Mouse (Mus musculus): ENCODE measurements around the gene Raf1. TPM values are rescaled to one million over a fixed set of nuclear protein-coding genes. Genes with fewer than 3 reads are reported as not detected.

Raf1 gene
- total RNA-seq, 2 experiments from 2014 or later = 113 to 117 TPM

DNA sequence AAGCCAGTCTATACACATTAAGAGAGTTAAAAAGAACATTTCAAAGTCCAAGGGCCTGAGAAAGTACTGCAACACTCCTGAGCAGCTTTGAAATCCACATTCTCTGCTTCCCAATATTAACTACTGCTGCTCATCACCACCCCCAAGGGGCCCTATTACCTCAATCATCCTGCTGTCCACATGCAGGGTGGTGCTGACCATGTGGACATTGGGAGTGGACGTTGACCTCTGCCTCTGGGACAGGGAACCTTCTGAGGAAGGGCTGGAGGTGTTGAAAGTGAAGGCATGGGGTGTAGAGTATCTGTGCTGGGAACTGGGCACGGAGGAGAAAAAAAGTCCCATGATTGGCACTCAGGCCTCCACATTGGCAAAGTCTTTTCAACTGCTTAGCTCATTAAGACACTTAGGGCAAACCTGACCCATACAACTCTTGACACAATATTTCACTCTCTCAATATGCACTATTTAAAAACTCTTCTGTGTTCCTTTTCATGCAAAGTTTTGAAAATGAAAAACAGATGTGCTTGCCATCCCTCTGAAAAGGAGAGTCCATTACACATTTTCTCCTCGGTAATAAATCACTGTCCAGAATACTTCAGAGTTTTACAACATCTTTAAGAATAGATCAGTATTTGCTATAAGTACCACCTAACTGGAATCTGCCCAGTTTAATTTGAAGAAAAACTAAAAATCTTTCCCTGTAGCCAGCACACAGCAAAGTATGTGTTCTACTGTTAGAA lies 45.2 kb downstream of the Raf1 start:
- DNase-seq = no peak
- intact Hi-C loops (cut with DNase I) = no loop called here

- intact Hi-C loops (cut with DNase I) = no loop called here
- no peak for DNase-seq
Observed at GRCm38 (mm10) chr6:115626121-115626520, 50.3 kb downstream of the Raf1 start.

GRCm38 (mm10) chr6:115620942-115621341 lies 55.5 kb downstream of the Raf1 start:
- DNase-seq = no peak
- intact Hi-C loops (cut with DNase I) = loop anchor here (5.0 kb wide), 2 partner anchors 56 to 96 kb away; partner anchors contain the start of gene Raf1

DNA sequence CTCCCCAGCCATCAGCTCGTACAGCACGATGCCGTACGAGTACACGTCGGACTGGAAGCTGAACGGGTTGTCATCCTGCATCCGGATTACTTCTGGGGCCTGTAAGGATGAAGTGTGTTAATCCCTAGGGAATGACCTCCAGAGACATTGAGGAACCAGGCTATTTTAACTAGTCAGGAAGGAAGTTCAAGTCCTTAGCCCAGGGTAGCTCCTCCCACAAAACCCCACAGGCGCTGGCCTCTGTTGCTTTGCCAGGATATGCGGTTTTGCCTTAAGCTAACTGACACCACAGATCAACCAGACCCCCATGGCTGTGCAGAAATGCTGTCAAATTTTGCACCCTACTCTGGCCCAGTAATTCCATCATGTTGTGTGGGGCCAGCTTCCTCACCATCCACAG lies 56.6 kb downstream of the Raf1 start:
- intact Hi-C loops (cut with DNase I) = loop anchor here (5.0 kb wide), 2 partner anchors 57 to 97 kb away; partner anchors contain the start of gene Raf1
- no peak for DNase-seq

- DNase-seq = no peak
- intact Hi-C loops (cut with DNase I) = no loop called here
Observed at GRCm38 (mm10) chr6:115615983-115616382, 60.5 kb downstream of the Raf1 start.

DNA sequence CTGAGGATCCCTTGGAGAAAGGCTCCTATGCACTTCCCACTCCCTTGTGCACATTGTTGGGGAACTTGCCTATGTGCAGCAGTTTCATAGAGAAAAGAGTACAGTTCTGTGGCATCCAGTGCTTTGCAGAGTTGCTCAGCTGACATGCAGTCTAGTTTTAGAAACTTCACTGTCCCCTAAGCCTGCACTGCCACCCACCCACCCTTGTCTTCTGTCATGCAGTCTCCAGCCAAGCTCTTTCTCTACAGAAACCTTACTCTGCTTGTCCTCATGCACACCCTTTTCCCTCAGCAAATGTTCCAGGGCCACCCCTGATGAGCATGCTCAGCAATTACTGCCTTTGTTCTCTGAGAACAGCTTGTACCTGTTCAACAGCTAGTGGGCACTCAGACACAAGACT lies 62.6 kb downstream of the Raf1 start:
- intact Hi-C loops (cut with DNase I) = no loop called here
- DNase-seq = no peak

GRCm38 (mm10) chr6:115610301-115610700 lies 66.1 kb downstream of the Raf1 start:
- intact Hi-C loops (cut with DNase I) = no loop called here
- no peak for DNase-seq

DNA sequence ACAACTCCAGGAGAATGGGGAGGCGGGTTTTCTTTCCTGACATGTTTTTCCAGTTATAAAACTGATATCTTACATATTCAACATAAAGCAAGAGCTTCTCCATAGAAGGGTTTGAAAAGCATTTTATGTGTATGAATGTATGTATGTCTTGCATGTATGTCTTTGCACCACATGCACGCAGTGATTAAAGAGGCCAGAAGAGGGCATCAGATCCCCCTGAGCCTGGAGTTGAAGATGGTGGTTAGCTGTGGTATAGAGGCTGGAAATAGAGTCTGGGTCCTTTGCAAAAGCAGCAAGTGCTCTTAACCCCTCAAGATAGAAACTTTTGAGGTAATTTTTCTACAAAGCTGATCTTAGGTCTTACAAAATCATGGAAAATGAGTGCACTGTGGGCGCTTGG lies 67.3 kb downstream of the Raf1 start:
- DNase-seq = no peak
- intact Hi-C loops (cut with DNase I) = no loop called here

DNA sequence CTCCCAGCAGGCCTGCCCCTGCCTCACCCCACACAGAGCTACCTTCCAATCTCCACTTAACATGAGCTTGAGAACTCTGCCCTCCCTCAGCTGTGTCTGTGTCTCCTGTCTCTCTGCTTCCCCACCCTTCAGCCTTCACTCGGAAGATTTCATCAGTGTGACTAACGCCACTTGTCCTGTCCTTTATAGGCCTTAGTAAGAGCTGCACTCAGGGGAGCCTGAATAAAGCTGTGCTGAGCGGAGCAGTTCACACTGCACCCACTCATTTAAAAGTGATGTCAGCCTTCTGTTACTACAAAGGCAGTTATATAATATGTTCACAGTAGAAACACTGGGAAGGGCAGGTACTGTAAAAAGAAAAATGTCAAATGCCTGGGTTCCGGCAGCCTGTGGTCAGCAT lies 69.0 kb downstream of the Raf1 start:
- DNase-seq = no peak
- intact Hi-C loops (cut with DNase I) = no loop called here

DNA sequence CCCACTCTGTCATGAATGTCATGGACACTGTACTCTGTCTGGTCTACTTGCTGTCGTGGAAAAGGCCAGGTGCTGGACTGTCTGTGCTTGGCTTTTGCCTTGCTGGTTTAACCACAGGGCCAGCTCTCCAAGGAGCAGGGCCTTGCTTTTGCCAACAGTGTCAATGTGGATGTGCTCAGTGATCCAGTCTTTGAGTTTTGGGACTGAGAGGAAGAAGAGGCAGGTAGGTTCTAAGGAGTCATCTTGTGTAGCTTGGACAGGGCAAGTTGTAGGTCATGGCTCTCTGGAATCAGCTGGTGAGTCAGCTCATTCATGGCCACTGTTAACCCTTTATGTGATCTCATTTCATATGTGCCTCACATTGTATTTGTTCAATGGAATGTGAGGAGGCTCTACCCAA lies 70.0 kb downstream of the Raf1 start:
- intact Hi-C loops (cut with DNase I) = no loop called here
- DNase-seq = no peak

DNA sequence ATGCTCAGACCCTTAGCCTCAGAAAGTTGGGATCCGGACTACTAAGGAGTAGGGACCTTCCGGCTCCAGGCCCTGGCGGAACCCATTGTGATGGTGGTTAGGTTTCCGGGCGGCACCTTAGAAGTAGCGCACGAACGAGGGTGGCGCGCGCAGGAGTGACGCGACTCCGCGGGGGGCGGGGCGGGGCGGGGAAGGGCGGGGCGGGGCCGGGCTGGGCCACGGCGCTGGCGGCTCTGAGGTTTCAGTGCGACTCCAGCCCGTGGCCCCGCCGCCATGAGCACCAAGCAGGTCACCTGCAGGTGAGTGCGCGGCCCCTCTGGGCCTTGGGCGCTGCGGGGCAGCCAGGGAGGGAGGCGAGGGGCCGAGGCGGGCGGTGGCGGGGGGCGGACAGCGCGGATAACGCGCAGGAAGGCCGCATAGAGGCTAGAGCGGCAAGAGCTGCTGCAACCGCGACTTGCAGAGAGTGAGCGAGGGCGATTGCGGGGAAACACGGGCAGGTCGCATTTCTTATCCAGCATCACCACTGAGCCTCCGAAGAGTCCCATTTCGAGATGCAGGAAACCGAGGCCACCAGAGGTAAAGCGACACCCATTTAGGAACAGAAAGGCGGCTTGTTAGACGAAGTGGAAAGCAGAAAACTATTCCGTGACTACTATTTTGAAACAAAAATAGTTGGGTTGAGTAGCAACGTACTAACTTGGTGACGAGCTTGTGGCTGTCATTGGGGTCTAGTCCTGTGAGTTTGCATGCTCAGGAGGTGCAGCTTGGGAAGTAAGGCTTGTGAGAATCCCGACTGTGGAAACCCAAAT lies 74.5 kb downstream of the Raf1 start, which contains the start of gene Mkrn2:
Gene Mkrn2 (plus strand): TSS at position 188 of the 809 bp plus-strand sequence.
- intact Hi-C loops (cut with DNase I) = no loop called here
- DNase-seq = peak; percentile 73 to 81

DNA sequence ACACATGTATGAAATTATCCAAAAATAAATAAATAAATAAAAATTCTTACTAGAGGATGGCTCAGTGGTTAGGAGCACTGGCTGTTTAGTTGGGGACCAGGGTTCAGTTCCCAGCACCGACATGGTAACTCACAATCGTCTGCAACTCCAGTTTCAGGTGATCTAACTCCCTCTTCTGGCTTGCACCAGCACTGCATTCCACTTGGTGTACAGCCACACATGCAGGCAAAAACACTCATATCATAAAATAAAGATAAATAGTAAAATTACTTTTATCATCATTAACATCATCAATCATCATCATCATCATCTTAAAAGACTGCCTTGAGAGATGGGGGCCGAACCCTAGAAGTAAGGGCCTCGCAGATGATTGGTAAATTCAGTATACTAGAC lies 75.1 kb downstream of the Raf1 start:
- intact Hi-C loops (cut with DNase I) = no loop called here
- no peak for DNase-seq

DNA sequence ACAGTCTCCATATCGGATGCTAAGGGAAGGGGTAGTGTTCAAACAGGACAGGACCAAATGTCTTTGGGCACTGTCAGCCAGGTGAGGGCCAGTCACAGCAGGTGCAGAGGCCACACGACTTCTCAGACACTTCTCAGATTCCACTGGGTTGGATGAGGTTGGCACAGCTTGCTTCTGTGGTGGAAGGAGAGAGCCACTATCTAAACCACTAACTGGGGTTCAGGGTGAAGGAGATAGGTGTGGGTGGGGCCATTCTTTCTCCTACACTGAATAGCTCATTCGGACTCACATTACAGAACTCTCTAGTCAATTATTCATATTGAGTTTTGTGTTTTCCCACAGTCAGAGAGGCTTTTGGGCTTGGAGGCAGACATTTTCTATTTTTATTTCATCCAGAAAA lies 80.8 kb downstream of the Raf1 start:
- no peak for DNase-seq

DNA sequence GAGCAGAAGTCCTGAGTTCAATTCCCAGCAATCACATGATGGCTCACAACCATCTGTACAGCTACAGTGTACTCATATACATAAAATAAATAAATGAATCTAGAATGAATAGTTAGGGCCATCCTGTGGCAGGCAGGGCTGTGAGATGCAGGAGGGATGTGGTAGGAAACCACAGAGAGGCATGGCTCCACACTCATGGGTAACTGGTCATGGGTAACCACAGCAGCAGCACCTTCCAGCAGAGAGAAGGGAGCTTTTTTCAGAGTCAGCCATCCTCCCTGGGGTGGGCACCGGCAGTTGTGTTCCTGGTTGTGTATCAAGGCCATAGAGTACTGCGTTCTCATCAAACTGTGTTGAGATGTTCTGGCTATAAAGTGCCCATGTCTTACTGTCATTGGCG lies 82.0 kb downstream of the Raf1 start:
- intact Hi-C loops (cut with DNase I) = no loop called here

More for the DNA sequence above, 80.8 kb downstream of the Raf1 start:
- intact Hi-C loops (cut with DNase I) = no loop called here

DNA sequence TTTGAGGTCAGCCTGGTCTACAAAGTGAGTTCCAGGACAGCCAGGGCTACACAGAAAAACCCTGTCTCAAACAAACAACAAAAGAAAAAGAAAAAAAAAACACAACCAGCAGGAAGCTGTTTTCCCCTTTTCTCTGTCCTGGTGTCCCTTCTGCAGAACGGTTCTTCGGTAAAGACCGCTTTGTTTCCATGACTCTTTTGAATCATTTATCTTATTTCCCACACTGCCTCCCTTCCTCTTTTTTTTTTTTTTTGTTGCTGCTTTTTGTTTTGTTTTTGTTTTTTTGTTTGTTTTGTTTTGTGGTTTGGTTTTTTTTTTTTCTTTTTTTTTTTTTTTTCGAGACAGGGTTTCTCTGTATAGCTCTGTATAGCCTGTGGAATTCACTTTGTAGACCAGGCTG lies 83.2 kb downstream of the Raf1 start:
- DNase-seq = no peak
- intact Hi-C loops (cut with DNase I) = no loop called here

More for the DNA sequence above, 82.0 kb downstream of the Raf1 start:
- no peak for DNase-seq

DNA sequence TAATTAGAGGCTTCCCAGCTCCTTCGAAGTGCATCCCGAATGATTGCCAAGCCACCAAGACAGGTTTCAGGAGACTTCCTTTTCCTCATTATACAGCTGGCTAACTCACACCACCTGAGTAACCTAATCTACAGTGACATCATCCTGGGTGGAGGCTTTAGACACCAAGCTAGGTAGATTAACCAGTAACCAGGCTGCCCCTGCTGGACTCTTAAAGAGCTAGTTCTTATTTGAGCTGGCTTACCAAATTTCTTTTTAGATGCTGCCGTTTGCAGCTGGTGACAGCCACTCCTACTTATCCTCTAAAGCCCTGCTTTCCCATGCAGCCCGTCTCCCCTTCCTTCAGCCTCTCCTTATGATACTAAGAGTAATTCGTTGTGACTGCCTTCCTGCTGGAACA lies 84.0 kb downstream of the Raf1 start, which contains the start of gene Mkrn2os:
Gene Mkrn2os (minus strand): TSS at position 119 of the 400 bp plus-strand sequence.
- no peak for DNase-seq
- intact Hi-C loops (cut with DNase I) = no loop called here

DNA sequence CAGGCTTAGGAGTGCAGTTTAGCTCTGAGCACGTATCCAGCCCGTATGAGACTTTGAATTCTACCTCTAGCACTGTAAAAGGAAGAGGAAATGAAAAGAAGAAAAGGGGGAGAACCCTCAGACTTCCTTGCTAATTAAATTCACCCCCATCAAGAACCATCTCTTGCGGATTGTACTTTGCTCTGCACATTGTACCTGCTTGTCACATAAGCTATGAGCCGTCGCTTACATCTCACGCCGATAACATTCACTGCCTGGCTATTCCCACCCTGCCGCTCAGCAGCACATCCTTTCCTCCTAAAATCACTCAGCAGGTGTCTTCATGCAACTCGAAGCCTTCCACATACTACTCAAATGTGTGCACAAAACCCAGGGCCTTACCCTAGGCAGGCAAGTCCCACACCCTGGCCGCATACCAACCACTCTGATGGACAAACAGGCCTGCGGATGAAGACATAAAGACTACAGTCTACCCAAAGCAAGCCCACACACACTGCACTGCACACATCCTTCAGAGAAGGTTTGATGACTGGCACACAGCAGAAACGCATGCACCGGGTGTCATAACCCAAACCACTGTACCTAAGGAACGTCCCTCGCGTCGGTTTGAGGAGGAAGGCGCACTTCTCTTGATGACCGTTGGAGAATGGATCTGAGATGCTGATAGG lies 84.6 kb downstream of the Raf1 start:
- DNase-seq = no peak
- intact Hi-C loops (cut with DNase I) = no loop called here

DNA sequence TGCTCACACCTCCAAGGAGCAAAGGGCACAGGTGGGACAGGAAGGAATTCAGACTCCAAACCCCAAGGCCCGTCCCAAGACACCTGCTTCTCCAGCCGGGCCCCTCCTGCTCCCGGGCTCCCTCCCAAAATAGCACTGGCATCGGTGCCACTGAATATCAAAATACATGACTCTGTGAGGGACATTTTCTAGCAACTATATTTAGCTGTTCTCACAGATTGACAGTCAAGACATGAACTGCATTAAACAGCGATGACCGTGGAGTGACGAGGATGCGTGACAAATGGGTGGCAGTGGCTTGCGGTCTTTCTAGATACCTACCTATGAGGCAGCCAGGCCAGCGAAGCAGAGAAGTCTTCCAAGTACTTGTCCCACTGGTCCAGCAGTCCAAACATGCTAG lies 90.1 kb downstream of the Raf1 start:
- DNase-seq = peak; percentile 28 to 35
- intact Hi-C loops (cut with DNase I) = no loop called here

- no peak for DNase-seq
Observed at GRCm38 (mm10) chr6:115584176-115584575, 92.3 kb downstream of the Raf1 start.

GRCm38 (mm10) chr6:115583430-115584125 lies 92.9 kb downstream of the Raf1 start:
- intact Hi-C loops (cut with DNase I) = no loop called here
- no peak for DNase-seq

More at GRCm38 (mm10) chr6:115584176-115584575, 92.3 kb downstream of the Raf1 start:
- intact Hi-C loops (cut with DNase I) = no loop called here
